Mouse (Mus musculus) limb, embryonic 13.5 days (tissue): ENCODE data around the gene Ficd. TPM values are rescaled to one million over a fixed set of nuclear protein-coding genes. Genes with fewer than 3 reads are reported as not detected.

Source experiments
- polyA plus RNA-seq: library from polyadenylated mRNA; unstranded; fragments of >200 nt; fragmentation: Nextera tagmentation; extraction: Ambion mirVana; gene quantifications from 2 replicates; pipeline ENCODE4 v1.2.1, GENCODE M21; 2015

The Ficd gene
- polyA plus RNA-seq, 1 experiment from 2014 or later = 6.4 TPM

Other genes with a start within 250 kb of the Ficd start
- gene Wscd2, start 245.5 kb upstream of the Ficd start, polyA plus RNA-seq = 7.0 and 7.1 TPM in 2 replicates
- 3.6 and 3.7 TPM in 2 replicates for gene Cmklr1, start 85.4 kb upstream of the Ficd start, polyA plus RNA-seq
- gene 1700069L16Rik, start 11.0 kb upstream of the Ficd start, polyA plus RNA-seq = not detected in 2 replicates
- 59.8 and 60.2 TPM in 2 replicates for gene Sart3, start 36.7 kb downstream of the Ficd start, polyA plus RNA-seq
- 96.3 and 98.5 TPM in 2 replicates for gene Iscu, start 36.9 kb downstream of the Ficd start, polyA plus RNA-seq
- 221 and 237 TPM in 2 replicates for gene Tmem119, start 64.7 kb downstream of the Ficd start, polyA plus RNA-seq
- 2.5 TPM in 2 replicates for gene Selplg, start 96.8 kb downstream of the Ficd start, polyA plus RNA-seq
- gene Coro1c, start 173.0 kb downstream of the Ficd start, polyA plus RNA-seq = 83.1 and 90.2 TPM in 2 replicates